In the genomic region with DNA sequence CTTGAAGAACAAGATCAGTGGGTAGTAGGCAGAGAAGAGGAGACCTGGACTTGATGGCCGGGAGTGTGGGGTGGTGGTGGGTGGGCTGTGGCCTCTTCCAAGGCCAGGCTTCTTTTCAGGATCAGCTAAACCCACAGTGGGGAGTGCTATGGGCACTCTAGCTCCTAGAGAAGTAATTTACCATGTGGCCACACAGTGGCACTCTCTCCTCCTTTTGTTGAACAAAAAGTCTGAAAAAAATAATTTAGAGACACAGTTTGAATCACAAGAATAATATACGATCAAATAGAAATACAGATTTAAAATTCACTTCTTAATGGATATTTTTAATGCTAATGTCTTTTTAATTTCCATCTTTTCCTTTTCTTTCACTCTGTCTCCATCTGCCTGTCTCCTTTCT, we compare ENCODE assay signal across 14 mouse cellular contexts. TPM values are rescaled to one million over a fixed set of nuclear protein-coding genes. Genes with fewer than 3 reads are reported as not detected.
DNase-seq lines count a peak whose midpoint lies in the region; ATAC-seq and TF ChIP-seq lines count a peak whose summit lies in the region.
"Had no signal": no experiment of that assay in that cellular context is flagged by ENCODE, and none has a peak within 500 bp of the region (broad histone marks: within the 10 kb centered on the region; RNA-seq: fewer than 3 reads in every experiment).

No protein-coding gene starts in this region.

- peaks cover 4% of the 10 kb centered on the region for H3K27me3 ChIP-seq in Patski
- H3K27me3 ChIP-seq: embryonic facial prominence, embryonic 15.5 days; forebrain, embryonic 15.5 days; neural tube, embryonic 13.5 days had no signal

- ATAC-seq in Patski = no peak
- ATAC-seq: forebrain, embryonic 15.5 days had no signal

- peak; percentile 62 for TF ChIP-seq CTCF in Patski (IDR thresholded peaks at IDR 0.05)

- POLR2A ChIA-PET in Patski (lab: Charles Lee) = interaction anchor here (1.7 kb wide), 1 partner anchor 13 kb away, joined by 4 read pairs; the partner anchor contains the start of gene Tsc1

- DNase-seq in kidney, postnatal 14 days = peak; percentile 26
- DNase-seq in kidney, adult 11 months = no peak
- DNase-seq in thymus, postnatal 14 days = peak; percentile 35
- no peak for DNase-seq in thymus, adult 18-20 months
- no peak for DNase-seq in Patski (ENCODE audit: low read depth, low spot score)
- DNase-seq in right cerebral cortex, adult 18-20 months = no peak
- DNase-seq in frontal cortex, postnatal 25 days (ENCODE audit: low spot score in 2 of 2) = no peak
- DNase-seq: adrenal gland, postnatal 36 days; cerebellum, postnatal 36 days; lung, postnatal 4 days had no signal

- CTCF ChIA-PET in Patski (lab: Charles Lee) = interaction anchor here (0.6 to 0.8 kb wide), 5 partner anchors 8 to 53 kb away, joined by 3 to 4 read pairs (median 3); no protein-coding TSS in a partner anchor

- in situ Hi-C loops in Patski (cut with MboI; ENCODE audit: low pct_unique_long_range_greater_than_20kb) = loop anchor here (5.0 kb wide), 1 partner anchor 36 kb away; no protein-coding TSS in a partner anchor

RNA-seq across cellular contexts. Expression of gene Gfi1b, which starts 6.3 kb away (rescaled TPM):
- polyA plus RNA-seq in Patski (2021) = not detected
- polyA plus RNA-seq: embryonic facial prominence, embryonic 15.5 days; forebrain, embryonic 15.5 days; intestine, embryonic 14.5 days had no signal

RNA-seq across cellular contexts. Expression of gene Tsc1, which starts 13.0 kb away (rescaled TPM):
- polyA plus RNA-seq in Patski (2021) = 16.8 TPM

RNA-seq across cellular contexts. Expression of gene Gtf3c5, which starts 44.5 kb away (rescaled TPM):
- 30.5 TPM for polyA plus RNA-seq in Patski (2021)

Comparison
In these comparisons a context has a peak if more than half of its experiments do, and no peak if none do; other contexts are left out.
1. DNase-seq: peak in kidney, postnatal 14 days (single experiment) and thymus, postnatal 14 days (single experiment); none in kidney, adult 11 months (single experiment), thymus, adult 18-20 months (0 of 2), Patski (single experiment), right cerebral cortex, adult 18-20 months (single experiment) and frontal cortex, postnatal 25 days (0 of 2).